Mouse (Mus musculus) embryonic facial prominence, embryonic 12.5 days (tissue): ENCODE measurements at regions not wholly inside any gene's neighbourhood (a gene's known extent, or its start where the extent isn't known, plus 50 kb on each side); places are given as distances from the start of the nearest gene placed in this dataset.

Experiments
- ATAC-seq: fragments of 200-750 bp; cut with Nextera tagmentation; 2 replicates; pipeline ENCODE4 v1.8.0; 2017; ENCODE audit not compliant: insufficient number of reproducible peaks, insufficient read depth, low FRiP score, low TSS enrichment
- H3K27ac ChIP-seq: fragments of 300-500 bp; sonication (generic); 2 replicates; pipeline ENCODE4 v1.5.1; 2016; ENCODE audit warnings: mild to moderate bottlenecking
- H3K27me3 ChIP-seq: fragments of 300-500 bp; sonication (generic); 2 replicates; pipeline ENCODE4 v1.6.1; 2016; ENCODE audit warnings: mild to moderate bottlenecking, moderate library complexity
- H3K36me3 ChIP-seq: fragments of 300-500 bp; sonication (generic); 2 replicates; pipeline ENCODE4 v1.6.1; 2016; ENCODE audit warnings: mild to moderate bottlenecking
- H3K4me1 ChIP-seq: fragments of 300-500 bp; sonication (generic); 2 replicates; pipeline ENCODE4 v1.6.1; 2016
- H3K4me2 ChIP-seq: fragments of 300-500 bp; sonication (generic); replicated peaks from 2 replicates; pipeline ENCODE4 v1.6.1; 2016; ENCODE audit warnings: mild to moderate bottlenecking, moderate library complexity
- H3K4me3 ChIP-seq: fragments of 300-500 bp; sonication (generic); 2 replicates; pipeline ENCODE4 v1.5.1; 2016; ENCODE audit warnings: mild to moderate bottlenecking
- H3K9ac ChIP-seq: fragments of 300-500 bp; sonication (generic); 2 replicates; pipeline ENCODE4 v1.6.1; 2016; ENCODE audit warnings: mild to moderate bottlenecking, moderate library complexity
- H3K9me3 ChIP-seq: fragments of 300-500 bp; sonication (generic); 2 replicates; pipeline ENCODE4 v1.6.1; 2016; ENCODE audit warnings: mild to moderate bottlenecking, moderate library complexity
- WGBS: fragments of 180-500 bp; shearing (Covaris S2); methylation state at CpG from one replicate; pipeline ENCODE4 v1.1.7; 2016; 5-methylcytosine and 5-hydroxymethylcytosine counted together

DNA sequence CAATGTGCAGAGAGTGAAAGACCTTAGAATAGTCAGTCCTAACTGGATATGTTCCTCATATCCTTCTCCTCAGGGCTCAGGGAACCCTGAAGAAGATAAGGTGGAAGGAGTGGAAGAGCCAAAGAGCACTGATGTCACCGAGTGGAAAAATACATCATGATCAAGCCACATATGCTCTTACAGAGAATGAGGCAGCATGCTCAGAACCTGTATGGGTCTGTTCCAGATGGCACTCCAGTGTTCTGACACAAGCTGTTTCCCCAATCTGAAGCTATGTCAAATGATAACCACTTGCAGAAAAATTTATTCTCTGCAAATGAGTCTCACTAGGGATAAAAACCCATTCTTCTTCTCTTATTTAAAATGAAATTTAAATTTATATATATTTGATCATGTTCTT, 572.6 kb upstream of the Robo2 start:
- Histone ChIP-seq H3K27me3 (no peaks in the 10 kb centered on the region), H3K4me2 (no peak overlapping the region), H3K4me3 (no peak overlapping the region), H3K27ac (no peak overlapping the region), H3K9ac (no peak overlapping the region), H3K36me3 (no peaks in the 10 kb centered on the region), H3K9me3 (no peaks in the 10 kb centered on the region), H3K4me1 (no peaks in the 10 kb centered on the region)
- 84% methylated on average over 1 of the region's 1 CpGs for WGBS
- no peak for ATAC-seq

DNA sequence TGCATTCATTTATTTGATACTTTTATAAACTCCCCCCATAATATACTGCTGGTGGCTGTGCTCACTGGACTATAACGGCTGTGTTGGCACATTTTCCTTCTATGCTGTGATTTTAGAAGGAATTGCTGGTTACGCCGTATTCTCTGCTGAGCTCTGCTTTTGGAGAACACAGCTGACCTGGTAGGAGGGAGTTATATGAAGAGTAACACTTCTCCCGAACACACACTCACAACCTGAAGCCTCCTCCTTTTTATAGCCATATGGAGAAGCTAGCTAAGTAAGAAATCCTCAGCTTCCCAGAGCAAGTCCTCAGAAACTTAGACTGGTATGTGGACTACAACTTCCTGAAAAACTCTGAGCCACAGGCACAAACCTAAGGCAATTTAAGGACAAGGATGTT, 554.5 kb upstream of the Robo2 start:
- no peak overlapping the region for H3K27ac ChIP-seq
- no peak overlapping the region for H3K4me2 ChIP-seq
- H3K9me3 ChIP-seq, result no peaks in the 10 kb centered on the region
- H3K36me3 ChIP-seq, result no peaks in the 10 kb centered on the region
- no peak overlapping the region for H3K4me3 ChIP-seq
- 91% methylated on average over 4 of the region's 4 CpGs for WGBS
- H3K27me3 ChIP-seq, result no peaks in the 10 kb centered on the region
- no peak for ATAC-seq
- no peak overlapping the region for H3K9ac ChIP-seq
- H3K4me1 ChIP-seq, result no peaks in the 10 kb centered on the region

DNA sequence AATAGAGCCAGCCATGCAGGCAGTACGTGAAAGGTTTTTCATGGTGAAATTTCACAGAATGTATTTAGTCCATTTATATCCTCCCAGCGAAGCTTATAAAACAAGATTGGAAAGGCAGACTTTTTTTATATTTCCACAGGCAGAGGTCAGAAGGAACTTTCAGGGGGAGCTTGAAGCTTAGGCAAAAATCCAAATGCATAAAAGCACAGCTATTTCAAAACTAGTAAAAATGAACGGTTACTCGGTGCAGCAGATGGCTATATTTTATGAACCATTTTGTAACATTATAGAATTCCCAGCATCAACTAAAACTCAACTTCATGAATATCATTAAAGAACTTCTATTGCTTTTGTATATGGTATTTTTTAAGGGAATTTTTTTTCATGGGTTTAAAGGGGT, 518.1 kb upstream of the Robo2 start:
- H3K36me3 ChIP-seq, result no peaks in the 10 kb centered on the region
- no peak overlapping the region for H3K4me3 ChIP-seq
- H3K27me3 ChIP-seq, result no peaks in the 10 kb centered on the region
- H3K4me1 ChIP-seq, result no peaks in the 10 kb centered on the region
- ATAC-seq, result no peak
- H3K9ac ChIP-seq, result no peak overlapping the region
- no peaks in the 10 kb centered on the region for H3K9me3 ChIP-seq
- 80% methylated on average over 4 of the region's 4 CpGs for WGBS
- H3K27ac ChIP-seq, result no peak overlapping the region
- no peak overlapping the region for H3K4me2 ChIP-seq

DNA sequence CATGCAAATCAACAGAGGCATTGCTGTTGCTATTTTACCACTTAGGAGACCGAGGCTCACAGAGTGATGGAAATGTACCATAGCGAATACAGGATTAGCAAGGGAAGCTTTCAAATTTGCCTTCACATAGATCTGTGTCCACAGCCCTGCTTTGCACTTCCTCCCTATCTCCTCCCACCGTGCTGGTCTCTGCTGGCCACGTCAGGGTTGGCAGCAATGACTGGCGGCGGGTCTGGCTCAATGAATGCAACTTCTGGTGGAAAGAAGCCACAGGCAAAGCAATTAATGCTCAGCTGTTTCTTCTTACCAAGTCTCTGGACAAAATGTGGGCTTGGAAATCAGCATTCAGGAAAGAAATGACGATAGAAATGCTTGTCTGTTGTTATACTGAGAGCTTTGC, 489.2 kb upstream of the Robo2 start:
- Histone ChIP-seq H3K27ac (no peak overlapping the region), H3K4me3 (no peak overlapping the region), H3K4me1 (no peaks in the 10 kb centered on the region), H3K9me3 (no peaks in the 10 kb centered on the region), H3K4me2 (0 out of 2 replicates have a peak overlapping the region, but pooled peaks have one; percentile 15), H3K9ac (no peak overlapping the region), H3K36me3 (no peaks in the 10 kb centered on the region), H3K27me3 (no peaks in the 10 kb centered on the region)
- no peak for ATAC-seq
- 42% methylated on average over 7 of the region's 7 CpGs for WGBS

DNA sequence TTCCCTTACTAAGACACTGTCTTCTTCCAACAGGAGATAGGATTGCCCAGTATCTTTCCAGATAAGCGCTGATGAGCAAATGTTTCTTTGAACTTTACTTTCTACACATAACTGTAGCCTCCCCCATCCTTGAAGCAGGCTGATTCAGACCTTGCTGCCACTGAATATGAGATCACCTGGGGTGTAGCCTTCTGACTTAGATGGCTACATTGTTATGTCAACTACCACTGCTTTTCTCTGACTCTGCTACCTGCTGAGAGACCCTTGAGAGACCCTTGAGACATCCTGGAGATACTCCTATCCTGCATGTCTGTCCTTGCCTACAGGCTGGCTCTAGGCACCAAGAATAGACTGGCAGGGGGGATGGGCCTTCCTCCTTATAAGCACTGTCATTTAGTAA, 476.1 kb upstream of the Robo2 start:
- no peaks in the 10 kb centered on the region for H3K27me3 ChIP-seq
- ATAC-seq, result no peak
- H3K9ac ChIP-seq, result no peak overlapping the region
- no peaks in the 10 kb centered on the region for H3K36me3 ChIP-seq
- H3K4me2 ChIP-seq, result no peak overlapping the region
- no peak overlapping the region for H3K4me3 ChIP-seq
- WGBS, result 45% methylated on average over 1 of the region's 1 CpGs
- H3K27ac ChIP-seq, result no peak overlapping the region
- H3K4me1 ChIP-seq, result no peaks in the 10 kb centered on the region
- H3K9me3 ChIP-seq, result no peaks in the 10 kb centered on the region

DNA sequence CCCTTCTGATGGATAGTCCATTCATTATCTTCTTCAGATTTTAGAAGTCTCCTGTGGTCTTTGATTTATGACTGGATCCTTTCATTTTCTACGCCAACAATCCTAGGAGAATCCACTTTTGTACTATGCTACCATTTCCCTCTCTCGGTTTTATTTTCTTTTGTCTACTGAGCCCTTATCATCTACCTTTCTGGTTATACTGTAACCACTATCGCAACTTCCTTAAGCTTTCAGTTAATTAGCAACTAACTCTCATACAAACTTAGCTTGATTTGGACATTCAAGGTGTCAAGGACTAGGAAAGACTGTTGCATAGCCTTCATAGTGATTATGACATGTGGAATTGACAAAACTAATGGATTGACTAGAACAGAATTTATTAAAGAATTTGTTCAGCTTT, 467.0 kb upstream of the Robo2 start:
- no peaks in the 10 kb centered on the region for H3K4me1 ChIP-seq

DNA sequence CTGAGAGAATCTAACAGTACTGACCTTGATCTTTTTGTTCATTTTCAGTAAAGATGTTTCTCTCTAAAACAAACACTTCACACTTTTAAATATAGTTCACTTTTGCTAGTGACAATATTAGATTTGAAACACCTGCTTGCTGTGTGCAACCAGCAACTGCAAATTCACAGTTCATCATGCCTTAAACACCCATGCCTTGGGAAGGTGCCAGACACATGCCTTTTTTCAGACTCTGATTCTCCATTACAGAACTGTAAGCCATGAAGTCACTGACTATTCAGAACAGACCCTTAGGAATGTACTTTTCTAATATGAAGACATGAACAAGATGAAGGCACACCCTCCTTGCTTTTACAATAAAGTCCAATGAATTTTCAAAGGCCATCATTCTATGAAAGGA, 462.1 kb upstream of the Robo2 start:
- no peaks in the 10 kb centered on the region for H3K4me1 ChIP-seq
- no peak overlapping the region for H3K27ac ChIP-seq
- H3K9me3 ChIP-seq, result no peaks in the 10 kb centered on the region
- no peak for ATAC-seq
- no peaks in the 10 kb centered on the region for H3K36me3 ChIP-seq
- no peak overlapping the region for H3K9ac ChIP-seq
- no peak overlapping the region for H3K4me2 ChIP-seq
- no peaks in the 10 kb centered on the region for H3K27me3 ChIP-seq
- no peak overlapping the region for H3K4me3 ChIP-seq

More for the DNA sequence above, 467.0 kb upstream of the Robo2 start:
- no peaks in the 10 kb centered on the region for H3K27me3 ChIP-seq
- H3K4me2 ChIP-seq, result no peak overlapping the region
- no peak for ATAC-seq
- H3K4me3 ChIP-seq, result no peak overlapping the region
- 89% methylated on average over 3 of the region's 3 CpGs for WGBS
- no peak overlapping the region for H3K27ac ChIP-seq
- no peaks in the 10 kb centered on the region for H3K9me3 ChIP-seq
- H3K9ac ChIP-seq, result no peak overlapping the region
- H3K36me3 ChIP-seq, result no peaks in the 10 kb centered on the region

DNA sequence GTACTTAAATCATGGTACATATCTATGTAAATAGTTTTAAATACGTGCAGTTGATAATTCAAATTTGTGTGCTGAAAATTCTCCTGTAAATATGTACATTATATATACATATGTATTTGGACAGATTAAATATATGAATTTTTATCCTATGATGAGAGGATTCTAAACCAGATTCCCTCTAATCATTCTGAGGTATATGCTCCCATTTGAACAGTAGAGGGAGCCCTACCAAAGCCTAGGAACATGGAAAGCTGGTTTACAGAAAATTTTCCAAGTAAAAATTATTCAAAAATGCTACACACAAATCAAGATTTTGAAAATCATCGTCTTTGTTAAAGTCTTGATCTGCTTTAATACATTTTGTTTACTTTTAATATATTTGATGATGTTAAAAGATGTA, 446.1 kb upstream of the Robo2 start:
- no peaks in the 10 kb centered on the region for H3K36me3 ChIP-seq
- H3K9ac ChIP-seq, result no peak overlapping the region
- ATAC-seq, result no peak
- no peaks in the 10 kb centered on the region for H3K4me1 ChIP-seq
- H3K9me3 ChIP-seq, result no peaks in the 10 kb centered on the region
- H3K27me3 ChIP-seq, result no peaks in the 10 kb centered on the region
- WGBS, result 15% methylated on average over 2 of the region's 2 CpGs
- H3K4me2 ChIP-seq, result no peak overlapping the region
- H3K4me3 ChIP-seq, result no peak overlapping the region
- no peak overlapping the region for H3K27ac ChIP-seq

DNA sequence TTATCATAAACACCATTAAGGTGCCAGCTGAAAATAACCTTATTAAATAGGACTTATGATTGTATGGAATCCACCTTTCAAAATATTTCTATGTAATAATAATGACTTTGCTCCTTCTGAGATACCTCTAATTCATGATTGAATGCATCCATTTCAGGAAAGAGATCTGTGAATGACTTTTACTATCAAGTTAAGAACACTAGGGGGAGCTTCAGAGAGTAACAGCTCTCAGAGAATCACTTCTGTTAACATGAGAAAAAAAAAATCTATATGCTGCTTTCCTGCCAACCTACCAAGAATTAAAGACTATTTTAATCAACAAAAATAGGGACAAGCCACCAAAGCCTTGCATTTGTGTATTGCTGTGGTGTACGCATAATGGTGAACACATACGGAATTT, 428.4 kb upstream of the Robo2 start:
- Histone ChIP-seq H3K9me3 (no peaks in the 10 kb centered on the region), H3K4me2 (no peak overlapping the region), H3K27ac (no peak overlapping the region), H3K36me3 (no peaks in the 10 kb centered on the region), H3K9ac (no peak overlapping the region), H3K27me3 (no peaks in the 10 kb centered on the region), H3K4me3 (no peak overlapping the region), H3K4me1 (no peaks in the 10 kb centered on the region)
- ATAC-seq, result no peak
- 94% methylated on average over 2 of the region's 2 CpGs for WGBS

DNA sequence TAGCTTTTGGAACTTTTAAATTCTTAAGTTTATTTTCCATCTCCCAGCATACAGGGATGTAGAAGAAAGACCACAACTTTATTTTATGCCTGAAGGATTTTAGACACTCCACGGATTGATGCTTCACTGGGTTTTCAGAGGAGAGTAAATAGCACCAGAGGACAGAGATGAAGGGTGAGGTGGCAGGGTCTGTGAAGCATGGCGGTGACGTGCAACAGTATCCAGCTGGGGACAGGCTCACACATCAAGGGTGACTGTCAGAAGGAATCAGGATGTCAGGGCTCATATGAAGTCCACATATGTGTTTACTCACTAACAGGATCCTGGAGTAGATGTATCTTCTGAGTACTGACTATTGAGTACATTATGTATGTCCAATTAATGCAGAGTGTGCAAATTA, 402.8 kb upstream of the Robo2 start:
- Histone ChIP-seq H3K4me2 (no peak overlapping the region), H3K9me3 (no peaks in the 10 kb centered on the region), H3K36me3 (no peaks in the 10 kb centered on the region), H3K9ac (no peak overlapping the region), H3K27me3 (no peaks in the 10 kb centered on the region), H3K4me3 (no peak overlapping the region), H3K27ac (no peak overlapping the region), H3K4me1 (no peaks in the 10 kb centered on the region)
- no peak for ATAC-seq
- WGBS, result 70% methylated on average over 3 of the region's 3 CpGs

DNA sequence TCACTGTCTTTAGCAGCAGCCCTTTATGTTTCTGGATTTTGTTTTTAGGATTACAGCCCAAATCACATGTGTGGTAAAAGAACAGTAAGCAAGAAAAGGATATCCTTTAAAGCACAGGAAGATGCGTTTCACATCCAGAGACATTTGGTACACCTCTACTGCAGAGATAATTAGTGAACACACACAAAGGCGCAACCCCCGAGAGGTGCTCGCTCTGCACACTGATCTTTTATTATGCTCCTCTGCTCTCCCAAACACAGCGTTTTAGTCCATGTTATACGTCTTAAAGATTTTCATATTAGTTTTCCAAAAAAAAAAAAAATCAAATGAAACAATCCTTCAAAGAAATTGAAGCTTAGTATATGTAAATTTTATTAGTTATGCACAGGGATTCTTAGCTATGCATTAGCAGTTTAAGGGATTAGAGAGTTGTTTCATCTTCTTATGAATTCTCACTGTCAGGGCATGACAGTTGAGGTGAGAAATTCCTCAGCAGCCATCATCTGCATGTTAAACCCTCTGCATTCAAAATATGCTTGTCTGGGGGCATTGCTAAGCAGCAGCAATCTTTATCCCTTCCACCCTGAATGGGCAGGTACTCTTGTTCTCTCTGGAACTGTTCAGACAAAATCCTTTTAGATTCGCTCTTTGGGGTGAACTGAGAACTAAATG, 397.7 kb upstream of the Robo2 start:
- H3K27me3 ChIP-seq, result no peaks in the 10 kb centered on the region
- H3K9ac ChIP-seq, result no peak overlapping the region
- ATAC-seq, result no peak
- no peaks in the 10 kb centered on the region for H3K36me3 ChIP-seq
- no peak overlapping the region for H3K27ac ChIP-seq
- no peaks in the 10 kb centered on the region for H3K4me1 ChIP-seq
- 59% methylated on average over 7 of the region's 7 CpGs for WGBS
- H3K9me3 ChIP-seq, result no peaks in the 10 kb centered on the region
- no peak overlapping the region for H3K4me2 ChIP-seq
- H3K4me3 ChIP-seq, result no peak overlapping the region

DNA sequence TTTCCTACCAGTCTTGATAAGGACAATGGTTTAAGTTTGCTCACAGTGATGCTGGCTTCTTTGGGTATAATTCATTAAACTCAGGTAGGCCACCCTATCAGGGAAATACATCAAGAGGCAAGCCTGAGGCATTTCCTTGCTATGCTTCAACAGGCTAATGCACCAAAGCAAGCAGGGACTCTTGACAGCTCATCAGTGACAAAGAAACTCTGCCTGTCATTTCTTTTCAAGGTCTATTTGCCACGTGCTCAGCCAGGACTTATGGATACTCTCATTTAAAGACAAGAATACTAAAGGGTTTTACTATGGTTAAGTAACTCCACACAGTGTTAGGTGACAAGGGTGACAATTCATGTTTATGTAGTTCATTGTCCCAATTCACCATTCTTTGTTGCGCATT, 395.1 kb upstream of the Robo2 start:
- WGBS, result 66% methylated on average over 2 of the region's 2 CpGs
- Histone ChIP-seq H3K27ac (no peak overlapping the region), H3K9me3 (no peaks in the 10 kb centered on the region), H3K4me1 (no peaks in the 10 kb centered on the region), H3K9ac (no peak overlapping the region), H3K27me3 (no peaks in the 10 kb centered on the region), H3K36me3 (no peaks in the 10 kb centered on the region), H3K4me3 (no peak overlapping the region), H3K4me2 (no peak overlapping the region)
- no peak for ATAC-seq

DNA sequence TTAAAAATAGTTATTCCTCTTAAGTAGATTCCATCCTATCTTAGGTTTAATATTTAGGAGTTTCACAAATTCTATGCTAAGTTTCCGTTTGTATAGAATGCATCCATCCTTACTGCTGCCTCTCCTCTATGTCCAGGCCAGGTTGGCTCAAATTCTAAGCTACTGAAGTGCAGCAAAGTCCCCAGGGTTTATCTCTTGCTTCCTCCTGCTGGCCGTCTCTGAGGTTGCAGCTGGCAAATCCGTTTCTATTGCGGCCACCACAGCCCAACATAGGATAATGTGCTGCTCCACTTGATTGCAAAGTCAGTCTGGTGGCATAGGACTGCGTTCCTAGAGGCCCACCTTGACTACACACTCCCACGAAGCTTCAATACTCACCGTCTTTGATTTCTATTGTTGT, 389.7 kb upstream of the Robo2 start:
- no peaks in the 10 kb centered on the region for H3K36me3 ChIP-seq
- no peak for ATAC-seq
- H3K27me3 ChIP-seq, result no peaks in the 10 kb centered on the region
- 16% methylated on average over 7 of the region's 7 CpGs for WGBS
- H3K27ac ChIP-seq, result no peak overlapping the region
- H3K9ac ChIP-seq, result no peak overlapping the region
- no peaks in the 10 kb centered on the region for H3K9me3 ChIP-seq
- no peak overlapping the region for H3K4me2 ChIP-seq
- no peak overlapping the region for H3K4me3 ChIP-seq
- no peaks in the 10 kb centered on the region for H3K4me1 ChIP-seq
